Mouse (Mus musculus) cerebellum, postnatal 4 days (tissue): Measurements from ENCODE around the gene Stk16.
"Not testable (repeated sequence)": the region's sequence is repeated elsewhere in the genome, so short reads cannot be mapped to it uniquely, and the experiment has no call there.

ENCODE experiments used
- DNase-seq, 2 experiments: peaks; one replicate each; pipeline ENCODE4 v3.0.0; 2022; ENCODE audit warnings: low spot score in 2 of 2, mixed read lengths in 1 of 2

Stk16 gene

DNA sequence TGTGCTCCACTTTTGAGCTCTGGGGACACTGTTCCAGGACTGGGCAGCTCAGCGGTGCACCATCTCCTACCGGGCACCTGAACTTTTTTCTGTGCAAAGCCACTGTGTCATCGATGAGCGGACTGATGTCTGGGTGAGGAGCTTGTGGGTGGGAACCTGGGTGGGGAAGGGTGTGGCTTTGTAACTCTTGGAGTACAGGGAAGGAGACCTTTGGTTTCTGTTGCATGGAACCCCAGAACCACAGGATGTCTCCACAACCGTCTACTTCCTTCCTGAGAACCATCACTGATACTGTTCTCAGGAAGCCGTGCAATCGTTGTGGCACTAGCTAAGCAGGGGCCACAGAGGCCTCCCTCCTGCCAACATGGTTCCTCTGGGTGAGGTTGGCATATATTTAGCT is 2.5 kb downstream of the Stk16 start:
- DNase-seq = no peak

DNA sequence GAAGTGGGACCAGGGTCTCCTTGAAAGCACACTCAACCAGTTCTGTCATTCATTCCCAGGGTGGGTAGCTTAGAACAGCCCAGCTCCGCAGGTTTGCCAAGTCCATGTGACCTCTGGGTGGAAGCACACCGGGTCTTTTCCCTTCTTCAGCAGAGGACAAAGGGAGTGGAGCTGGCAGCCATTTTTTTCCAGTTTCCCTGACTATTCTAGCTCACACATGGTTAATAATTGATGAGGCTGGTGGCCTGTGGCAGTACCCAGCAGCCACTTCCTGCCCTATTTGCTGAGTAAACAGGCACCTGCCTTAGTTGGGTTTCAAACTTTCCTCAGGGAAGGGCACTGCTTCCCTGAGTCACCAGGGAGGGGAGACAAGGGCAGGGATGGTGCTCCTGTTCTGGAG is 3.8 kb downstream of the Stk16 start:
- DNase-seq = no peak

GRCm38 (mm10) chr1:75214886-75215285 is 4.2 kb downstream of the Stk16 start:
- DNase-seq = no peak

- DNase-seq = no peak
Observed at GRCm38 (mm10) chr1:75215785-75216184, 5.1 kb downstream of the Stk16 start.

GRCm38 (mm10) chr1:75216797-75217585 is 6.4 kb downstream of the Stk16 start:
- DNase-seq = no peak

DNA sequence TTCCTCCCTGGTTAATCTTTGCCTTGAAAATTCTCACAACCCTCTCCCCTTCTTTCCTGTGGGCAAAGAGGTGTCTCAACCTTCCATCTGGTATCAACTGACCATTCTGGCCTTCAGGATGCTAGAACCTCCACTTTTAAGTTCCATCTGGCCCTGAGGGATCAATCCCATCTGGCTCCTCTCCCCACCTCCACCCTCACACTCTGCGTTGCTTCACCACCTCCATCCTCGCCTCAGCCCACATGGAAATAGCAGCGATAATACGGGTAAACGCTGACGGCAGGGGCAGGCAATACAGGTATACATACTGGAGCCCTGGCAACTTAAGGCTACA is 7.2 kb downstream of the Stk16 start:
- DNase-seq = no peak

- no peak for DNase-seq
Observed at GRCm38 (mm10) chr1:75218227-75219001, 7.8 kb downstream of the Stk16 start.

- DNase-seq = peak; percentile 68 to 69
Observed at GRCm38 (mm10) chr1:75219078-75219477, 8.4 kb downstream of the Stk16 start.

- peak in 1 of 2 experiments; percentile 41 for DNase-seq
Observed at GRCm38 (mm10) chr1:75219531-75219930, 8.9 kb downstream of the Stk16 start, which contains the start of gene Tuba4a. Gene Tuba4a (minus strand): TSS chr1:75219865.

DNA sequence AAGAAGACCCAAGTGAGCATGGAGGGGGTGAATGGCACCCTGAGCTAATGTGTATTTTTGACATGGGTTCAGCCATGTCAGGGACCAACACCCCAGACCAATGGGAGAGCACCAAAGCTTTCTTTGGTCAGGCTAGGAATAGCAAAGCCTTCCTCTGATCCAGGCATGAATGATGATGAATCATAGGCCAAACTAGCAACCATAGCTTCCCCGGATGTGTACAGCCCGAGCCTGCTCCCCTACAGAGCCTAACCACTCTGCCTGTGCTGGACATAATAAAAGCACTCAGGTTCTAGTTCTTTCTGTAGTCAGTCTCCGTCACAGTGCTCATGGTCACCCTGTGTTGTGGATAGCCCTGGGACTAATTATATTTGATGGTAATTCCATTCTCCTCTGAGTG is 10.9 kb downstream of the Stk16 start:
- no peak for DNase-seq

- DNase-seq = no peak
Observed at GRCm38 (mm10) chr1:75222926-75223325, 12.3 kb downstream of the Stk16 start.

DNA sequence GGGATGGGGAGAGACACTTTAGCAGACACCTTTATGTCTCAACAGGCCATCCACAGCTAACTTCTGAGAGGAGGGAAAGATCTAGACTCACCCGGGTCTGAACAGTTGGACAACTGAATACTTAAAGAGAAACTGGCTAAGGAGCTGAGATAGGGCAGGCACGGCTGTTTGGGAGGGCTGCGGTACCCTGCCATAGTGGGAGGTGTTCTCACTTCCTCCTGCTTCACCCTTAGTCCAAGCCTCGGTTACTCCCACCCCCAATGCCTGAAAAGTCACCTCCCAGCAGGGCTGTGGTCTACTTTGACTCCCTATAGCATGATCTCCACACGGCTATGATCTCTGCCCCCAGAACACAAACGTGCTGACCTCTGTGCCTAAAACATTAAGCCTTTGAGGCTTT is 12.9 kb downstream of the Stk16 start:
- DNase-seq = no peak

DNA sequence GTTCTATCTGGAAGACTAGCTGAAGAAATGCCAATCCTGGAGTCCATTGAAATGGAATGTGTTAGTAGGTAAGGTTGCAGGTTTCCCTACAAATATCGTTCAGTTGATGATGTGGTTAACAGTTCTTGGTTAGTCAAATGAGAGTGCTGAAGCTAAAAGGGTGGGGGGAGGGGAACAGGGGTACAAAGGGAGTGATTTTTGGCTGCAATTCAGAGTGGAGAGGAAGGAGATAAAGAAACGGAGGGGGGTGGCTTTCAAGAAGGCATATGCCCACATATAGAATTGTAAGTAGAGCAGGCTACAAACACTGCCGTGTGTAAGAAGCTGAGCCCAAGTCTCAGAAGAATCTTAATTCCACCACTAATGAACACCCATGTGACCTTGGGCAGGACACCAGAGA is 14.8 kb downstream of the Stk16 start:
- DNase-seq = no peak

DNA sequence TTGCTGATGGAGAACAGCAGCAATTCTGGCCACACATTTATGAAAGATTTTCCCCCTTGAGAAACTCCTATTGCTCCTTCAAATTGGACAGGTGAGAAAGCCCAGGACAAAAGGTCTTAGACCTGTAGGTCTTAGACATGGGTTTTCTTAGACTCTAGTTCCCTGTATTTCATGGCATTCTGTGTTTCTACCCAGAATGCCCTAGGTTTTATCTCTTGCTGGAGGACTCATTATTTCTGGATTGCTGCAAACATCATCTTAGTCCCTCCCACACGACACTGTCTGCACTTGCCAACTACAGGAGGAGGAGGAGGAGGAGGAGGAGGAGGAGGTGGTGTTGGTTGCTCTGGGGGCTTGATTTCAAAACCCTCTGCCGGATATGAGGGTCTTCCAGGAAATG is 15.5 kb downstream of the Stk16 start:
- no peak for DNase-seq

DNA sequence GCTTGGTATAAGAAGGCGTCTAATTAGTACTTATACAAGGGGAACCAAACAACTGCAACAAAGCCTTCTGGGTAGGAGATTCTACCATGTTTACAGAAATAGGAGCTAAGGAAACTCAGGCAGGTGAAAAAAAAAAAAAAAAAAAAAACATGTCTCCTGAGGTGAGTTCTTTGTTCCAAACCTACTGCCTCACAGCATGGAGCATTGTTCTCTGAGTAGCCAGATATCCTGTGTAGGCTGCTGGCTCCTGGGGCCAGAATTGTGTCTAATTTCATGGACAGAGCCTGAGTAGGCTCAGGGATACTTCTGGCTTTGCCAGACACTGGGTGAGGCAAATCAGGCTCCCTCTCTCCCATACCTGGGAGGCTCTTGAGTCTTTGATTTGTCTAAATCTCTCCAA is 17.0 kb downstream of the Stk16 start:
- no peak for DNase-seq

DNA sequence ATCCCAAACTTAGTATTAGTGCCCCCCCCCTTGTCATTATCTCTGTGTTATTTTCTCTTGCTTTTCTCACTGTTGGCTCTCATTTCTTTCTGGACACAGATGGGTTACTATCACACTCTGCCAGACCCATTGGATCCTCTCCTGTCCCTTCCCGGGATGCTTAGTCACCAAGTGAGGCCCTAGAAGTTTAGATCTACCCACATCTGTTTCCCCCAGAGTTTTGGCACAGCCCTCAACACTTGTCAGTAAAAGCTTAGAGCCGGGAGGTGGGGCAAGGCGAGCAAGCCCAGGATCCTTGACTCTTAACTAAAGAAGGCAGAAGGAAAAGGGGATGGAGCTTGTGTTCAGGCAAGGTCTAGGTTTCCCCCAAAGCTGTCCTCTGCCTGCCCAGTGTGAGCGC is 18.5 kb downstream of the Stk16 start:
- no peak for DNase-seq

DNA sequence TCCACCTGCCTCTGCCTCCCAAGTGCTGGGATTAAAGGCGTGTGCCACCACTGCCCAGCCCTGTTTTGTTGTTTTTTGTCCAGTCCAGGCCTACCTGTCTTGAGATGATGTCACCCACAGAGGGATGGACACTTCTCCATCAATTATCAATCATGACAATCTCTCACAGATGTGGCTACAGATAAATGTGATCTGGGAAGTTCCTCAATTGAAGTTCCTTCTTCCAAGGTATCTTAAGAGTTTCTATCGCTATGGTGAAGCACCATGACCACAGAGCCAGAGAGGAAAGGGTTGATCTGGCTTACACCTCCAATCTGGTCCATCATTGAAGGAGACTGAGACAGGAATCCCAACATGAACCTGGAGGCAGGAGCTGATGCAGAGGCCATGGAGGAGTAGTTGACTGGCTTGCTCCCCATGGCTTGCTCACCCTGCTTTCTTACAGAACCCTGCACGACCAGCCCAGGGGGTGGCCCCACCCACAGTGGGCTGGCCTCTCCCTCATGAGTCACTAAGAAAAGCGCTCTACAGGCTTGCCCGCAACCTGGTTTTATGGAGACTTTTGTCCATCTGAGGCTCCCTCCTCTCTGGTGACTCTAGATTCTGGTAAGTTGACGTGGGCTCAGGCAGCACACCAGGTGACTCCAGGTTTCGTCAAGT is 19.8 kb downstream of the Stk16 start:
- DNase-seq = no peak

GRCm38 (mm10) chr1:75231224-75231623 is 20.6 kb downstream of the Stk16 start:
- no peak for DNase-seq

GRCm38 (mm10) chr1:75231664-75232152 is 21.1 kb downstream of the Stk16 start, which contains the start of gene A630095N17Rik:
Gene A630095N17Rik (minus strand): TSS chr1:75232102.
- no peak for DNase-seq

GRCm38 (mm10) chr1:75232489-75232888 is 21.9 kb downstream of the Stk16 start:
- not testable (repeated sequence) for DNase-seq

- DNase-seq = peak in 1 of 2 experiments; percentile 66
Observed at GRCm38 (mm10) chr1:75234606-75235005, 24.0 kb downstream of the Stk16 start.
